In the genomic region with DNA sequence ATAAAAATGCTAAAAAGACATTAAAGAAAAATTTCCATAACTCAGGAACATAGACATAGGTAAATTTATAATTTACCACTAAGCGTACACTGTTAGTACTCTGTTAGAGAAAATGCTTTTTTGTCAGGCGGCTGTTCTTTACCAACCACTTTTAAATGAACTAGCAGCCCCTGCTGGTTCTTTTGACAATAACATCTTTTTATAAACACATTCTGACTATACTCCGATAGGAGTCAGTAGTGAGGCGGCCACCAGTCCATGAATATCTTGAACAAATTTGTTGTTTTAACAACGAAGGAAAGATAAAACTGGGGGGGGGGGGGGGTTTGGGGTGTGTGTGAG, we compare ENCODE assay signal across 9 mouse cellular contexts. TPM values are rescaled to one million over a fixed set of nuclear protein-coding genes. Genes with fewer than 3 reads are reported as not detected.
DNase-seq lines count a peak whose midpoint lies in the region; ATAC-seq lines count a peak whose summit lies in the region.
"Had no signal": no experiment of that assay in that cellular context is flagged by ENCODE, and none has a peak within 500 bp of the region (broad histone marks: within the 10 kb centered on the region; RNA-seq: fewer than 3 reads in every experiment).

No protein-coding gene starts in this region.

- peaks cover 19% of the 10 kb centered on the region for H3K4me1 ChIP-seq in intestine, embryonic 14.5 days (replicated peaks; ENCODE audit: control insufficient read depth, insufficient read depth, low read length)
- 0 out of 2 replicates have a peak, but pooled peaks cover 2% of the 10 kb centered on the region for H3K4me1 ChIP-seq in intestine, embryonic 15.5 days (replicated peaks)

- intact Hi-C loops in left cerebral cortex, postnatal 25 days (cut with DNase I): no loop called here

- H3K9ac ChIP-seq in intestine, embryonic 14.5 days (ENCODE audit: low read length): no peak overlapping the region
- H3K9ac ChIP-seq in intestine, embryonic 15.5 days: no peak overlapping the region
- H3K9ac ChIP-seq: embryonic facial prominence, embryonic 15.5 days had no signal

- no peaks in the 10 kb centered on the region for H3K36me3 ChIP-seq in intestine, embryonic 14.5 days (ENCODE audit: control insufficient read depth, insufficient read depth, low read length)
- H3K36me3 ChIP-seq in intestine, embryonic 15.5 days: no peaks in the 10 kb centered on the region
- H3K36me3 ChIP-seq: embryonic facial prominence, embryonic 15.5 days had no signal

- ATAC-seq in intestine, embryonic 14.5 days (replicated peaks; ENCODE audit: low FRiP score, low TSS enrichment, low read depth): no peak
- no peak for ATAC-seq in intestine, embryonic 15.5 days

- WGBS in intestine, embryonic 14.5 days: 22% methylated on average over 5 of the region's 5 CpGs
- 16% methylated on average over 5 of the region's 5 CpGs for WGBS in intestine, embryonic 15.5 days

- H3K27me3 ChIP-seq in intestine, embryonic 14.5 days (replicated peaks; ENCODE audit: control insufficient read depth, insufficient read depth, low read length): no peaks in the 10 kb centered on the region
- H3K27me3 ChIP-seq in intestine, embryonic 15.5 days (replicated peaks): no peaks in the 10 kb centered on the region
- H3K27me3 ChIP-seq: embryonic facial prominence, embryonic 15.5 days had no signal

- no peak overlapping the region for H3K27ac ChIP-seq in intestine, embryonic 14.5 days (ENCODE audit: low read depth)
- no peak overlapping the region for H3K27ac ChIP-seq in intestine, embryonic 15.5 days

- no peaks in the 10 kb centered on the region for H3K9me3 ChIP-seq in intestine, embryonic 14.5 days (ENCODE audit: control insufficient read depth, low read length)
- H3K9me3 ChIP-seq in intestine, embryonic 15.5 days: no peaks in the 10 kb centered on the region
- H3K9me3 ChIP-seq: embryonic facial prominence, embryonic 15.5 days had no signal

- H3K4me3 ChIP-seq in intestine, embryonic 14.5 days (ENCODE audit: low read depth, low read length): no peak overlapping the region
- H3K4me3 ChIP-seq in intestine, embryonic 15.5 days (replicated peaks): no peak overlapping the region

- peak; percentile 68 for DNase-seq in intestine, embryonic 14.5 days (ENCODE audit: low spot score)
- DNase-seq in ES-CJ7 (ENCODE audit: low read depth, low spot score): peak; percentile 79
- peak; percentile 24 to 66 for DNase-seq in cerebellum, adult 18-20 months
- peak; percentile 75 to 88 for DNase-seq in heart, adult 9 months (ENCODE audit: low spot score in 2 of 2)
- DNase-seq in left cerebral cortex, postnatal 25 days (ENCODE audit: low spot score in 2 of 2): peak; percentile 62 to 84
- DNase-seq in natural killer cell, adult 2 months (ENCODE audit: low spot score in 2 of 2): peak; percentile 82 to 85
- no peak for DNase-seq in urinary bladder, adult 18-20 months (ENCODE audit: low spot score in 2 of 2)

- no peak overlapping the region for H3K4me2 ChIP-seq in intestine, embryonic 14.5 days (ENCODE audit: low read length)
- H3K4me2 ChIP-seq in intestine, embryonic 15.5 days (replicated peaks): no peak overlapping the region

RNA-seq across cellular contexts. Expression of a gene that starts 3.7 kb away (rescaled TPM):
- 69.1 and 78.7 TPM in 2 replicates for polyA plus RNA-seq in intestine, embryonic 14.5 days (2014; fragmentation: Nextera tagmentation; extraction: Ambion mirVana)
- 71.6 and 71.8 TPM in 2 replicates for polyA plus RNA-seq in intestine, embryonic 15.5 days (2015; fragmentation: Nextera tagmentation; extraction: Ambion mirVana)
- 10 to 100 TPM; 46.0 to 46.6 TPM for total RNA-seq in left cerebral cortex, postnatal 25 days (2021)

RNA-seq across cellular contexts. Expression of a gene that starts 11.3 kb away (rescaled TPM):
- 48.2 and 53.3 TPM in 2 replicates for polyA plus RNA-seq in intestine, embryonic 14.5 days (2014; fragmentation: Nextera tagmentation; extraction: Ambion mirVana)
- 49.5 and 54.9 TPM in 2 replicates for polyA plus RNA-seq in intestine, embryonic 15.5 days (2015; fragmentation: Nextera tagmentation; extraction: Ambion mirVana)
- total RNA-seq in left cerebral cortex, postnatal 25 days (2021): 10 to 100 TPM; 52.8 to 58.2 TPM

RNA-seq across cellular contexts. Expression of a gene that starts 11.6 kb away (rescaled TPM):
- 1.1 and 1.5 TPM in 2 replicates for polyA plus RNA-seq in intestine, embryonic 14.5 days (2014; fragmentation: Nextera tagmentation; extraction: Ambion mirVana)
- 1.7 and 2.0 TPM in 2 replicates for polyA plus RNA-seq in intestine, embryonic 15.5 days (2015; fragmentation: Nextera tagmentation; extraction: Ambion mirVana)
- total RNA-seq in left cerebral cortex, postnatal 25 days (2021): 1 to 10 TPM in 1 of 2 experiments, under 1 TPM in 1; 0.96 to 1.5 TPM

Comparison
In these comparisons a context has a peak if more than half of its experiments do, and no peak if none do; other contexts are left out.
1. DNase-seq: peak in intestine, embryonic 14.5 days (single experiment), ES-CJ7 (single experiment), cerebellum, adult 18-20 months (2 of 2), heart, adult 9 months (2 of 2), left cerebral cortex, postnatal 25 days (2 of 2) and natural killer cell, adult 2 months (2 of 2); none in urinary bladder, adult 18-20 months (0 of 2).